Mouse (Mus musculus): ENCODE results near the gene Pde4c.

DNA sequence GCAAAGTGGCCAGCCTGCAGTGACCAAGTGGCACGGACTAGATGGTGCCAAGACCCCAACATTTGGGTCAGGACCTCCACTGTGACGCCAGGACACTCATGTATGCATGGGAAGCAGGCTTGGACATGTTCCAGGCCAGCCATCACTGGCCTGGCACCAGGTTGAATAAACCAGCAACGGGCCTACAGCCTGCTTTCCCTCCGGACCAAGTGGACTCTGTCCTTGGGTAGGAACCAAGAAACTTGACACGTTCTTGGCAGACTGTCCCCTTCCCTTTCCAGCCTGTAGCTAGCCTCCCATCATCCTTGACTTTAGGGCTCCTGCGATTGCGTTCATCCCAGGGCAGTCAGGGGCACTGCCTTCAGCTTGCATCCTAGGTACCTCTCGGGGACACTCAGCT is 35.9 kb upstream of the Pde4c start:
- TF ChIP-seq EP300 (IDR thresholded peaks at IDR 0.05; ENCODE audit: low read depth in 1 of 2, low read length in 2 of 2) (no peak), ZNF384 (IDR thresholded peaks at IDR 0.05; ENCODE audit: low read depth, low read length) (no peak), TCF12 (IDR thresholded peaks at IDR 0.05; ENCODE audit: low read depth, low read length) (no peak), TAL1 (IDR thresholded peaks at IDR 0.05; ENCODE audit: low read length) (no peak), CTCF (IDR thresholded peaks at IDR 0.05 in 2 of 3, conservative IDR thresholded peaks at IDR 0.05 in 1 of 3; ENCODE audit: control insufficient read depth in 1 of 3, insufficient read depth in 1 of 3, low read depth in 2 of 3, low read length in 3 of 3, poor library complexity in 1 of 3, severe bottlenecking in 1 of 3) (no peak), KAT2A (conservative IDR thresholded peaks at IDR 0.05; ENCODE audit: low read depth, low read length) (no peak), SIN3A (IDR thresholded peaks at IDR 0.05; ENCODE audit: low read length) (no peak), POLR2A (IDR thresholded peaks at IDR 0.05; ENCODE audit: control insufficient read depth in 1 of 2, insufficient read depth in 1 of 2, low read depth in 1 of 2, low read length in 2 of 2, poor library complexity in 1 of 2) (no peak)
